Mouse (Mus musculus): ENCODE measurements at regions not wholly inside any gene's neighbourhood (a gene's known extent, or its start where the extent isn't known, plus 50 kb on each side); places are given as distances from the start of the nearest gene placed in this dataset.

DNA sequence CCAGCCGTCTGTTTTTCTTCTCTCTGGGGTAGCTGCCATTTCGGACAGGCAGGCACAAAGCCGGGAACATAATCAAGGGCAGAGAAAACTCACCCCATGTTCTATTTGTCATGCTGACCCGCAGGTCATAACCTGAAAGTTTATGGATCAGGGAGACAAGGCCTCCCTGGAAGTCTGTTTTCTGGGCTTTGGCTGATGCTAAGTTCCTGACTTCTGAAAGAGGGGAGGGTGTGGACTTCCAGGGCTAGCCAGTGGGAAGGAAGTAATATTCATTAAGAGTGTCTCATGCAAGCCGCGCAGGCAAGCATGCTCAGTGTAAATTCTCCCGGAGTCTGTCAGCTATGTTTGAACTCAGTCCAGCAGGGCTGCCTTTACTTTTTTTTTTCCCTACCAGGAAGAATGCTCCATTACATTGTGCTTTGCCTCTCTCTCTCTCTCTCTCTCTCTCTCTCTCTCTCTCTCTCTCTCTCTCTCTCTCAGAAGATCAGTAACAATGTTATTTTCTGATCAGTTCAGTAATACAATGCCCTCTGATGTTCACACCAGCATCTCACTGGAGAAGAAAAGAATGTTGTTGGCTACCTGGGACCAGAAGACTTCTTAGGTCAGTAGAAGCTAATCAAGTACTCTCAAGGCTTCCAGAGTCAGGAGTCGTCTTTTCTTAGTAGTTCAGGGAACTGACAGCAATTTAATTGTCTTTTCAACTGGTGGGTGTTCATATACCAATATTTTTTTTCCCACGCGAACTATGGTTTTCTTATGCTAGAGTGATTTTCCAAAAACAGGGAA lies 165.5 kb upstream of the Ubash3b start:
- no peak for TF ChIP-seq POLR2A (IDR thresholded peaks at IDR 0.05; ENCODE audit: borderline replicate concordance, low read depth, low read length)
- TF ChIP-seq CTCF (IDR thresholded peaks at IDR 0.05; ENCODE audit: low read depth, low read length) = no peak
